Mouse (Mus musculus) embryo, embryonic 10.5 days (tissue): ENCODE measurements around the gene Pfdn2.
"Not testable (repeated sequence)": the region's sequence is repeated elsewhere in the genome, so short reads cannot be mapped to it uniquely, and the experiment has no call there.

Experiments
- DNase-seq: peaks from one replicate; pipeline ENCODE4 v3.0.0-alpha.2; 2015; ENCODE audit warnings: low spot score

The Pfdn2 gene

GRCm38 (mm10) chr1:171345225-171346094, at the start of gene Pfdn2, which contains the start of gene Nit1:
Gene Pfdn2 (plus strand): TSS chr1:171345670.
Gene Nit1 (minus strand): TSS chr1:171345646.
- DNase-seq: peak; percentile 95

DNA sequence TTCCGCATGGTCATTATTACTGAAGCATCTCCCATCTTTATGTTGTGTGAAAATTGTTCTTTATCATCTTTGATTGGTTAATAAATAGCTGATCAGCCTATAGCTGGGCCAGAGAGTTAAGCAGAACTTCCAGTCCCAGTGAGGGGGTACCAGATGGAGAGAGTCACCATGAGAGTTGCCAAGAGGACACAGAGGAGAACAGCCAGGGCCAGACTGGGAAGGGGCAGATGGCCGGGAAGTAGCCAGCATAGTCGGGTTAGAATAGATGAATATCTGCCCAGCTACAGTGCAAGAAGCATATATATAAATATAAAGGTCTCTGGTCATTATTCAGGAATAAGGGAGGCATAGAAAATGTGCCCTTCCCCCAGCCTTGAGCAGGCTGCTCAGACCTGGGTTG, 47.2 kb upstream of the Pfdn2 start:
- DNase-seq: no peak

GRCm38 (mm10) chr1:171306157-171306556, 39.3 kb upstream of the Pfdn2 start:
- not testable (repeated sequence) for DNase-seq

DNA sequence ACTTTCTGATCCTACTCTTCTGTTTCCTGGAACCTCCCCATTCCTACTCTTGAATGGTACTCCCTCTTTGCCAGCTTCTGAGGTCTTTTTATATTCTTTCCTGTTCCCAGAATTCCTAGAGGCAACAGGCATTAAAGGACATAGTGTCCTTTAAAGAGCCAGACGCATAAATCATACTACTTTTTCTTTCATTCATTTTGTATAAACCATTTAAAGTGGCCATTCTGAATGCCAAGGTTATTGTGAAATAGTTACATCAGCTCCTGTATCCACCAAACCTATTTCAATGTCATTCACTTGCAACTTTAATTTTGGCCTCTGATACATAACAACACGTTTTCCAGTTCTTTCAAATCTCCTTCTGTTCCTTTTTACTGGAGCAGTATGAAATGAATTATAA, 36.1 kb upstream of the Pfdn2 start:
- no peak for DNase-seq

DNA sequence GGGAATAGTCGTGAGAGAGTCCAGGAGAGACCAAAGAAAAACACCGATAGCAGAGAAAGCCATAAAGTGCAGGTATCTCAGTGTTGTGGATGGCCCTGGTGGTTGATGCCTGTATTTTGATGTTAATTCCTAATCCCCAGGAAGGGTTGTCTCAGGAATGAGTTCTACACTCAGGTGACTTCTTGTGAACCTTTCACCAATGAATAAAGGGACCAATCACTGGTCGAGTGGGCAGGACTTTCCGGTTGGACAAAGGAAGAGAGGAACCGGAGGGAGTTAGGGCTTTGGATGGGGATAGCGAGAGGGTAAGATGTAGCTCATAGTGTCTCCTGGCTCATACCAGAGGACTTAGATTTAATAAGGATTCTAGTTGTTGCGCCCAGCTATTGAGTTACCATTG, 25.7 kb upstream of the Pfdn2 start:
- peak; percentile 10 for DNase-seq

- no peak for DNase-seq
These were observed 25.3 kb upstream of the Pfdn2 start for GRCm38 (mm10) chr1:171320151-171320550.

DNA sequence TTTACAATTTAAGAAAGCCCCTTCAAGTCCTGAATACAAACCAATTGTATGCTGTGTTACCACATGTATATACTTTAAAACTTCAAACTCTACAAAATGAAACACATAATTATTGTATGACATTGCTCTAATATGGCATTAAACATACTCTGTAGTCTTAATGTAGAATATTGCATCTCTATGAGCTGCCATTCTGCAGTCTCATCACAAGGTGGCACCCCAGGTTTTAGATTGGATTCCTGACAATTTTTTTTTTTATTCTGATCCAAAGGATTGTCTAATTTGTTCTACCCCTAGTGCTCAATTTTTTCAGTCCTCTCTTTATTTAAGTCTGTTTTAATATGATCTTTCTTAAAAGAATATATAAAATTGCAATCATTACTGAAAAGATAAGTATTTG, 24.1 kb upstream of the Pfdn2 start:
- DNase-seq: peak; percentile 70

DNA sequence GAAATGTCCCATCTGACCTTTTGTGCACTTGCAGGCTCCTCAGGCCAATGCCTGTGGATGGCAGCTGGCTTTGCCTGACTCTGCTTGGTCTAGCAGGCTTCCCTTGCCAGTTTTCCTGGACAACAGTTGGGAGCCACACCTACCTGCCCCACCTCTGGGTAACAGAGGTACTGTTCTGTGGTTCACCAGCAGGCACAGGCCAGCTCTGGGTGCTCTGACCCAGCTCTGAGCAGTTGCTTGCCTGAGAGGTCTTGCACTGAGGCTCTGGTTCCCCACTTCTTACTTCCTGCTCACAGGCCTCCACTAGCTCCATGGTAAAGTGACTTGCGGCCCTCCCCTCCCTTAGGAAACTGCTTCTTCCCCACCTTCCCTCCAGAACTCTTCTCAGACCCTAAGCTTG, 23.5 kb upstream of the Pfdn2 start:
- DNase-seq: no peak

- DNase-seq: no peak
These were observed 19.9 kb upstream of the Pfdn2 start for GRCm38 (mm10) chr1:171325571-171325970.

- DNase-seq: not testable (repeated sequence)
These were observed 18.9 kb upstream of the Pfdn2 start for GRCm38 (mm10) chr1:171326588-171326987.

GRCm38 (mm10) chr1:171328244-171328643, 17.2 kb upstream of the Pfdn2 start:
- peak; percentile 30 for DNase-seq

- DNase-seq: peak; percentile 93
These were observed 16.5 kb upstream of the Pfdn2 start, which contains the start of gene Dedd for GRCm38 (mm10) chr1:171328839-171329432. Gene Dedd (plus strand): TSS chr1:171329145.

DNA sequence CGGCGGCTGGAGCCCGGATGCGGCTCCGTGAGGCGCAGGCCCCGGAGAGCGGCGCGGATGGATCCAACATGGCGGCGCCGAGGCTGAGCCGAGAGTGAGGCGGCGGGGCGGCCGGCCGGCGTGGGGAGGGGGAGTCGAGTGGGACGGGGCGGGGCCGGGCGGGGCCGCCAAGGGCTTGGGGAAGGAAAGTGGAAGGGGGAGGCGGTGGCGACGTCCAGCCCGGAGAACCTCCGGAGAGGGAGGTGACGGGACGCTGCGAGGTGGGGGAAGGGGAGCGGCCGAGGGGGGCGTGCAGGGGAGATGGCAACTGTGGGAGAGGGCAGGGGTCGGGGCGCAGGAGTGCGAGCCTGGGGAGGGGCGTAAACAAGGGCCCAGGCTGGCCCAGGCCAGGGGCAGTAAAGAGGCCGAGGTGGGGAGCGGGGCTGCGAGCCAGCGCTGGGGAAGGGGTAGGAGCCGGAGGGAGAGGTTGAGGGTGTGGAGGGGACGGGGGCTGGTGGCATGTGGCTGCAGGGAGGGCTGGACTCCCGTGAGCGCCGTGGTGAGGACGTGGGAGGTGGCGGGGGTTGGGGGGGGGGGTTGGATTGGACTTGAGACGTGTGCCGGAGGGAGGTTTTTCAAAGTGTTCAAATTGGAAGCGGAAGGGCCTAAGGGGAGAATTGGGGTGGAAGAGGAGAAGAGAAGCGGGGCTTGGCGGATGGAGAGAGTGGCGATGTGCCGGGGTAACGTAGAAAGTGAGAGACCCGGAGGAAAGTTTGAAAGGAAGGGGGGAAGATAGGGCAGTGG, 15.8 kb upstream of the Pfdn2 start:
- peak; percentile 91 for DNase-seq

DNA sequence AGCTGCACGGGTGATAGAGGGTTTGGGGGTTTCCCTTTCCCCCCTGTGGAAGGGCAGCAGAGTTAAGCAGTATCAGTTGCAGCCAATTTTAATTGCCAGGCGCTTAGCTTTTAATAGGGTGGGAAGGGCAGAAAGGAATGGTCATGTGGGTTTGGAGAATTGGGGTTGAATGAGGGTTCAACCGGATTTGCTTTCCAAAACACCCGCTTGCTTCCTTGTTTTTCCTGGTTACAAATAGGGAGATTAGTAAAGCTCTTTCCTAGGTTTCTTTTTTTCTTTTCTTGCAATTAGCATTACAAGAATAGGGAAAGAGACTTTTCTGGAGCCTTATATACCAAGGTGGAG, 15.3 kb upstream of the Pfdn2 start:
- DNase-seq: no peak

DNA sequence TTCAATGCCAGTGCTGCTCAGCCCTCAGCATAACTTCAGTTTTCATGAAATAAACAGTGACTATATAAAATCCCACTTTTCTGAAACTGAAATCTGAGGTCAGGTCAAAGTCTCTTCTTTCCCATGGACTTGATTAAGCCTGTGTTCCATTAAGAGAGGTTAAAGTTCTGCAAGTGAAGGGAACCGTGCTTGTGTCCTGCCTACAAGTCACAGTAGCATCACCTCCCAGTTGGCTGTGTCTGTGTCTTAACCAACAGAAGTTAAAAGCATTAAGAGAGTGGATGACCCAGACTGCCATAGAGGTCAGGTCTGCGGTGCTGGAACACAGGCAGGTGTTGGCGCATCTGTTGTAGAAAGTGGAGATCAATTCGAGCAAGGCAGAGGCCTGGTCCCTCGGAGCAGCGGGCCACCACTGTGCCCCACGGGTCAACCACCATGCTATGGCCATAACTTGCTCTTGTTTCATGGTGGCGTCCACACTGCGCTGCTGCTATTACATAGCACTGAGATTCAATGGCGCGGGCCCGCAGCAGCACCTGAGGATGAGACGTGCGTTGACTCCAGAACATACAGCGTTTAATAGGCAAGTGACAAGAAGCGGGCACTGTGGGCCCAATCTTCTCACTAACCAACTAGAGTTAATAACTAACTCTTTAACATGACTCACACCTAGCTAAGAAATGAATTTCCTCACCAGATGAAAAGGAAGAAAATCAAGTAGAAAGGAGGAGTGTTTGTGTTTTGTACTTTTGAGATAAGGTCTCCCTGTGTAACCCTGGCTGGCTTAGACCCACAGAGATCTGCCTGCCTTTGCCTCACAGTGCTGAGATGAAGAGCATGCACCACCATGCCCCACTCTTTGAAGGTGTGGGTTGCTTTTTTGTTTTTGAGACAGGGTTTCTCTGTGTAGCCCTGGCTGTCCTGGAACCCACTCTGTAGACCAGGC, 2.9 kb upstream of the Pfdn2 start:
- DNase-seq: no peak

- peak; percentile 24 for DNase-seq
These were observed 1.4 kb upstream of the Pfdn2 start for GRCm38 (mm10) chr1:171343922-171344677.

GRCm38 (mm10) chr1:171344715-171345114, 755 bp upstream of the Pfdn2 start:
- no peak for DNase-seq

- DNase-seq: no peak
These were observed 603 bp downstream of the Pfdn2 start for GRCm38 (mm10) chr1:171346095-171346450.

DNA sequence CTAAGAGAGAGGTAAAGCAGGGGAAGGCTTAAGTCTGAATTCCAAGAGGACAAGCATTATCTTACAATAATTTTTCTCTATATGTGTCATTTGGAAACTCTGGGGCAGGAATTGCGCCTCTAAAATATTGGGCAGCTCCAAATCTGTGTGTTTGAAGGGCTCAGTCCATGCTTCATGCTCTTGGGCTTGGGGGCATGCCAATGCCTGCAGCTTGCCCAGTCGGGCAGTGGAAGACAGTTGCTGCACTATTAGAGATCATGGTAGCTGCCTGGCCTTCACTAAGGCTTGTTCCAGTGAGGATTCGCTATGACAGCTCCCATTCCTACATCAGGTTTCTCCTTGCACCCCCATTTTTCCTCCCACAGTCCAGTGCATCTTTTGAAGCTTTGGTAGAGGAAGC, 3.2 kb downstream of the Pfdn2 start:
- no peak for DNase-seq

DNA sequence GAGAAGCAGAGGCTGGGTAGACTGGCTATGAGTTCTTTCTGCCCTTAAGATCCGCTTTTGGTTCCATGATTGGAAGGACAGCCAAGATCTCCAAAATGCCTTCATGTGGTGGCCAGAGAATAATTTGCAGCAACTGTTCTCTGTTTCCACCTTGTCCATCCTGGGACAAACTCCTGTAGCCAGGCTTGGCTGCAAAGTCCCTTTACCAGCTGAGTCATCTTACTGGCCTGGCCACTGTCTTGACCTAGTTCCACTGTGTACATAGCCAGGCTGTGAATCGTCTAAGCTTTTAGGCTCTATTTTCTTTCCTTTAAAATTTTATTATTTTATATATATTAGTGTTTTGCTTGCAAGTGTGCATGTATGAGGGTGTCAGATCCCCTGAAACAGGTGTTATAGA, 3.7 kb downstream of the Pfdn2 start:
- no peak for DNase-seq

- no peak for DNase-seq
These were observed 10.4 kb downstream of the Pfdn2 start for GRCm38 (mm10) chr1:171355812-171356340.
